Mouse (Mus musculus) E14TG2a.4 (cell line): Measurements from ENCODE around the gene Tmed8.

Experiments used
- H3K27me3 ChIP-seq: 2 replicates; pipeline ENCODE4 v1.6.1; 2014; ENCODE audit warnings: low read length, control low read depth; ENCODE audit not compliant: insufficient read depth
- H3K36me3 ChIP-seq: 2 replicates; pipeline ENCODE4 v1.6.1; 2014; ENCODE audit warnings: low read length, control low read depth; ENCODE audit not compliant: insufficient read depth
- H3K4me1 ChIP-seq: replicated peaks from 2 replicates; pipeline ENCODE4 v1.6.1; 2014; ENCODE audit warnings: low read depth, low read length, control low read depth
- H3K4me3 ChIP-seq: replicated peaks from 2 replicates; pipeline ENCODE4 v1.5.1; 2014; ENCODE audit warnings: mild to moderate bottlenecking, low read length
- H3K9me3 ChIP-seq: 2 replicates; pipeline ENCODE4 v1.6.1; 2014; ENCODE audit warnings: low read length, control low read depth
- CTCF ChIP-seq: conservative IDR thresholded peaks from 2 replicates; pipeline ENCODE4 v1.5.1; 2014; ENCODE audit warnings: low read length
- NANOG ChIP-seq: IDR thresholded peaks from 2 replicates; pipeline ENCODE4 v1.6.1; 2014; ENCODE audit warnings: borderline replicate concordance, low read length, mixed read lengths
- POU5F1 ChIP-seq: IDR thresholded peaks from 2 replicates; pipeline ENCODE4 v1.6.1; 2014; ENCODE audit warnings: low read length, borderline replicate concordance

Tmed8 gene

DNA sequence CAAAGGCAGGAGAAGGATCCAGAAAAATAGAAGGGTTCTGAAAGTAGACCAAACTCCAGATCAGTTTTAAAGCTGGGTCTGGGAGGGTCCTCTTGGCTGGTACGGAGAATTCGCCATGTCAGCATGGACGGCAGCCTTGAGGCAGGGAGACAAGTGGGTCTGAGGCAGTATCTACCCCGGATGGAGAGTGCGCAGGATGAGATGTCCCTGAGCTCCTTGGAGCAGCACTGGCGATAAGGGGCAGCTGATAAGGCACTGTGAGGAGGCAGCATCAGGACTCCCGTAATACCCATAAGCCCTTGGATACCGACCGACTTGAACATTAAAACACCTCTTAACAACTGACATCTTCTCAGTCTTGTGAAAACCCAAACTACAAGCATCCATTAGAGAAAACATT is 67.5 kb downstream of the Tmed8 start:
- no peaks in the 10 kb centered on the region for H3K27me3 ChIP-seq

DNA sequence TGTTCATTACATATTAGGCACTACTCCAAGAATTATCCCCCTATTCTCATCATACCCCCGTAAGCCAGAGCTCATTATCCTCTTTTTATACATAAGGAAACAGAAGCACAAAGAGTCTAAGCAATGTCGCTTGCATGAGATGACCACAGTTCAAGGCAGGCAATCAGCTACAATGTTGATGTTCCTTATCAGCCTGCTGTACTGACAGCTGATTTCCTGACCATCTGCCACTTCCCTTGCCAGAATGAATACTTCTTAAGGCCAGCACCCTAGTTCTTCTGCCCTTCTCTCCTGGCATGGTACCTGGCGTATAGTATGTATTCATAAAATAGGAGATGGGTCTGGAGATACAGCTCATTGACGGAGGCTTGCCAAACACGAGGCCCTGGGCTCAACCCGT is 68.0 kb downstream of the Tmed8 start:
- TF ChIP-seq CTCF (no peak), NANOG (no peak), POU5F1 (no peak)

More for the DNA sequence above, 67.5 kb downstream of the Tmed8 start:
- Histone ChIP-seq H3K36me3 (peaks cover 34% of the 10 kb centered on the region), H3K9me3 (no peaks in the 10 kb centered on the region), H3K4me3 (no peak overlapping the region), H3K4me1 (peaks cover 4% of the 10 kb centered on the region; the same call in 1 of the 2 replicates)
- TF ChIP-seq NANOG (no peak), CTCF (no peak), POU5F1 (no peak)

DNA sequence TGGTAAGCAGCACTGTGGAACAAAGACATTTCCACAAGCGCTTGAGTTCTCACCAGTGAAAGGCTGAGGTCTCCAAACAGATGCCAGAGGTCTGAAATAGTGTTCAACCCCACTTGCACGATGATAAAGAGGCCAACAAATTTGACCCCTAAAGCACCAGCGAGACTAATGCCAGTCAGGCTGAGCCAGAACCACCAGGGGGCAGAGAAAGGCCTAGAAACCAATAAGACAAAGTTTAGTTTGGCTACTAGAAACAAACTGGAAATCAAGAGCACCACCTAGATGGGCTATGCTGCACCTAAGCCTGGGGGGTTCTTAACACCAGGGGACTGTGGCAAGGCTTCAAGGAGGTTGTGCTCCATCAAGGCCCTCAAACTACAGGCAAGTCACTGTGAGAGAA is 68.6 kb downstream of the Tmed8 start:
- H3K27me3 ChIP-seq, result no peaks in the 10 kb centered on the region
- H3K36me3 ChIP-seq, result peaks cover 33% of the 10 kb centered on the region
- TF ChIP-seq NANOG (no peak), CTCF (peak; percentile 30)
- H3K4me1 ChIP-seq, result no peaks in the 10 kb centered on the region
- H3K9me3 ChIP-seq, result no peaks in the 10 kb centered on the region
- no peak overlapping the region for H3K4me3 ChIP-seq

More for the DNA sequence above, 68.0 kb downstream of the Tmed8 start:
- H3K27me3 ChIP-seq, result no peaks in the 10 kb centered on the region
- H3K4me3 ChIP-seq, result no peak overlapping the region
- no peaks in the 10 kb centered on the region for H3K9me3 ChIP-seq
- peaks cover 34% of the 10 kb centered on the region for H3K36me3 ChIP-seq
- H3K4me1 ChIP-seq, result no peaks in the 10 kb centered on the region

- TF ChIP-seq NANOG, result no peak
- TF ChIP-seq CTCF, result no peak
- no peak for TF ChIP-seq POU5F1
- Histone ChIP-seq H3K4me1 (no peaks in the 10 kb centered on the region), H3K36me3 (peaks cover 33% of the 10 kb centered on the region), H3K9me3 (no peaks in the 10 kb centered on the region), H3K27me3 (no peaks in the 10 kb centered on the region), H3K4me3 (no peak overlapping the region)
These were observed 69.1 kb downstream of the Tmed8 start for GRCm38 (mm10) chr12:87131181-87131580.

DNA sequence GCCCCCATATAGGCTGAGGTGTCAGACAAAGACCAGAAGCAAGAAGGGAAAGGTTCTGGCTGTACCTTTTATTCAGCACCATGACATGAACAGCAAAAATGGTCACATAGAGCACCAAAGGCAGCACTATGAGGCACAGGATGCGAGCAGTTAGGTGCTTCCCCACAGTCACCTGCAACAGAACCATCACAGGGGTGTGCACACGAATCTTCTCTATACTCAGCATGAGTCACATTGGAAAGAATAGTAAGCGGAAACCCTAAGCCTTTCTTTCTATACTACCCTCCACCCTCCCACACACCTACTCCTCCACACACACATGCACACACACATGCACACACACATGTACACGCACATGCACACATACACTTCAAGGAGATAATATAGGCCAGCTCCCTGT is 70.0 kb downstream of the Tmed8 start:
- H3K9me3 ChIP-seq, result no peaks in the 10 kb centered on the region
- no peak overlapping the region for H3K4me3 ChIP-seq
- TF ChIP-seq CTCF (no peak), NANOG (no peak), POU5F1 (no peak)
- H3K4me1 ChIP-seq, result no peaks in the 10 kb centered on the region
- no peaks in the 10 kb centered on the region for H3K27me3 ChIP-seq
- peaks cover 32% of the 10 kb centered on the region for H3K36me3 ChIP-seq

DNA sequence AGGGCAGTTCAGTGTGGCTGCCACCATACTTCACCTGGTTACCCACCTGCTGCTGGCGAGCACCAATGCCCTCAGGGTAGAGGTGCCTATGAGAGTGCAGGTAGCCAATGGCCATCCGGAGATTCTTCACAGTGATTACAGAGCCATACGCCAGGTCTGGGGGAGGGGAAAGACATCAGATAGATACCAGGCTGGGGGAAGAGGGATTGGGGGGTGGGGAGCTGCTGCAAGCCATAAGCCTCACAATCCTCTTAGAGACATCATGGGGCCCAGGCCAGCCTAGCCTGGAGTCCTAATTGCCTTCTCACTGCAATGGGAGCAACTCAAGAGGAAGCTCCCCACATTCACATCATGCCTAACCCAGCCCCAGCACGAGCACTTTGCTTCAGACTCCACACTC is 73.0 kb downstream of the Tmed8 start:
- TF ChIP-seq POU5F1 (no peak), NANOG (no peak), CTCF (no peak)
- Histone ChIP-seq H3K4me3 (no peak overlapping the region), H3K36me3 (peaks cover 54% of the 10 kb centered on the region), H3K9me3 (no peaks in the 10 kb centered on the region), H3K4me1 (no peaks in the 10 kb centered on the region), H3K27me3 (no peaks in the 10 kb centered on the region)

DNA sequence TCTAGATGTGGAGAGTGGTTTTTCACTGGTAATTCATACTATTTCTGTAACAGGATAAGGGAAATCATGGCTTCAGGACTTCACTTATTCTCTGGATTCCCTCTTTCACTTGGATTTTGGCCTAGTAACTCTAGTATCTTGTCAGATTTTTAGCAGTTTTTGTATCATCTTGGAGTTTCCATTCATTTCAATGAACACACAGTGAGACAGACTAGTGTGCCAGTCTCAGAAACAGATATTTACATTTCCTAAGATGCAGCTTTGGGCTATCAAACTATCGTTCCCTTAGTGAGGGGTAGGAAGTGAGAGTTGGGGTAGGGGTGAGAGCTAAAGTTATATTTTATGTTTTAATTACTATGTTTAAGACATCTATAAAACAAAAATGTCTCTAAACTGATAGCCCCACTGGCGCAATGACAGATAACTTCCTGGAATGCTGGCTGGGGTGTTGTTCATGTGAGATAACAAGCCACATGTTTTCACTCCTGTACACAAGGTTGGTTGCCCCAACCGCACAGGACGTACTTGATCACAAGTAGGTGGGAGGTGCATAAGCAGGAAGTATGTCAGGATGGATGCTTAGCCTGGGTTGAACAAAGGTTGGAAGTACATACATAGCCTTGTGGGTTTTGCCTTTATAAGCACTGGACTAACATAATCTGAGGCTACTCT is 78.2 kb downstream of the Tmed8 start:
- no peaks in the 10 kb centered on the region for H3K27me3 ChIP-seq
- H3K9me3 ChIP-seq, result no peaks in the 10 kb centered on the region
- H3K36me3 ChIP-seq, result peaks cover 51% of the 10 kb centered on the region
- H3K4me1 ChIP-seq, result no peaks in the 10 kb centered on the region
- no peak for TF ChIP-seq CTCF
- no peak for TF ChIP-seq POU5F1
- TF ChIP-seq NANOG, result no peak
- H3K4me3 ChIP-seq, result no peak overlapping the region
